Mouse (Mus musculus) E14TG2a.4 (cell line): ENCODE data around the gene Gch1.
A peak's percentile ranks its signal among the peaks of the same experiment; 100 is the strongest.

Experiments used
- H3K27me3 ChIP-seq: 2 replicates; pipeline ENCODE4 v1.6.1; 2014; ENCODE audit warnings: low read length, control low read depth; ENCODE audit not compliant: insufficient read depth
- H3K36me3 ChIP-seq: 2 replicates; pipeline ENCODE4 v1.6.1; 2014; ENCODE audit warnings: low read length, control low read depth; ENCODE audit not compliant: insufficient read depth
- H3K4me1 ChIP-seq: replicated peaks from 2 replicates; pipeline ENCODE4 v1.6.1; 2014; ENCODE audit warnings: low read depth, low read length, control low read depth
- H3K4me3 ChIP-seq: replicated peaks from 2 replicates; pipeline ENCODE4 v1.5.1; 2014; ENCODE audit warnings: mild to moderate bottlenecking, low read length
- H3K9me3 ChIP-seq: 2 replicates; pipeline ENCODE4 v1.6.1; 2014; ENCODE audit warnings: low read length, control low read depth
- CTCF ChIP-seq: conservative IDR thresholded peaks from 2 replicates; pipeline ENCODE4 v1.5.1; 2014; ENCODE audit warnings: low read length
- NANOG ChIP-seq: IDR thresholded peaks from 2 replicates; pipeline ENCODE4 v1.6.1; 2014; ENCODE audit warnings: borderline replicate concordance, low read length, mixed read lengths
- POU5F1 ChIP-seq: IDR thresholded peaks from 2 replicates; pipeline ENCODE4 v1.6.1; 2014; ENCODE audit warnings: low read length, borderline replicate concordance

Gene Gch1

GRCm38 (mm10) chr14:47104246-47105173, 84.7 kb downstream of the Gch1 start:
- H3K27me3 ChIP-seq: peaks cover 4% of the 10 kb centered on the region; the same call in 1 of the 2 replicates
- TF ChIP-seq CTCF (no peak), POU5F1 (no peak), NANOG (no peak)
- no peaks in the 10 kb centered on the region; the same call in 1 of the 2 replicates for H3K4me1 ChIP-seq

More at GRCm38 (mm10) chr14:47104246-47105173, 84.7 kb downstream of the Gch1 start:
- no peaks in the 10 kb centered on the region for H3K36me3 ChIP-seq
- H3K4me3 ChIP-seq: peak overlapping the region; percentile 13; the same call in 1 of the 2 replicates
- H3K9me3 ChIP-seq: no peaks in the 10 kb centered on the region
